Mouse (Mus musculus): ENCODE measurements at regions not wholly inside any gene's neighbourhood (a gene's known extent, or its start where the extent isn't known, plus 50 kb on each side); places are given as distances from the start of the nearest gene placed in this dataset.

- no peak for TF ChIP-seq POLR2A (IDR thresholded peaks at IDR 0.05; ENCODE audit: borderline replicate concordance, low read depth, low read length)
- TF ChIP-seq CTCF (IDR thresholded peaks at IDR 0.05; ENCODE audit: low read depth, low read length) = no peak
Measured at GRCm38 (mm10) chr3:104713836-104714631, 66.8 kb upstream of the Ppm1j start.

Data from bone marrow macrophage, adult 2 months (primary cell).